Mouse (Mus musculus): ENCODE data around the gene Cd83.

The Cd83 gene

GRCm38 (mm10) chr13:43773965-43774566 is 10.5 kb upstream of the Cd83 start:
- in situ Hi-C loops (cut with MboI, MseI): loop anchor here (10.0 kb wide), 1 partner anchor 731 kb away; no protein-coding TSS in a partner anchor

DNA sequence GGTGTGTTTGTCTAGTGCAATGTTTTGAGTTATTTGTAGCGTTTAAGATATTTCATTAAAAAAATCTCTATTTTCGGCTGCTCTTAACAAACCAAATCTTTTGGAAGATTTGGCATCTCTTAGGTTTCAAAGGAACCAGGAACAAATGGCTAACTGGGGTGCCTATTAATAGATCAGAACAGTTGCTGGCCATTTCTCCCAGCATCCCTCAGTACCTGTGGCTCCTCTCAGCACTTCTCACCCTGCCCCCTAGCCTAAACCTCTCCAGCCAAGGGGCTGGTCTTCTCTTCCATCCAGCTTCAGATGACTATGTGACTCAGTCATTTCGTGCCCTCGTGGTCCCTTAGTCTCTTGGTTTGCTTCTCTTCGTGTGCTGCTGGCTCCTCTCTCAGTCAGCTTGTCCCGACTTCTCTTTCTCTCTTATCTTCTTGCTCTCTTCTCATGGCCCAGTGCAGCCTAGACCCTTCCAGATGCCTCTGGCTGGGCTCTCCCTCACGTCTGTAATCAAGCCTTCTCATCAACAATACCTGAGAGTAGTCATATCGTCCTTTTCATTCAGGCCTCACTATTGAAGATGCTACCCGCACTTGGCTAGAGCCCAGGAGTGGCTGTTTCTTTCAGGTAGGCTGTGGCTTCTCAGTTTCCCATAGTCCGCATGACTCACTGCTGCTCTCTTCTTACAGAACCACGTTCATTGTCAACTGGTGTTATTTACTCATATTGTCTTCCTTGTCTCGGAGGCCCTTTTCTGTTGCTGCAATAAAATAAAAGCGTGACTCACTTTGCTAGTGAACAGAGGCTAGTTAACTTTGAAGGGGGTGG is 9.8 kb upstream of the Cd83 start:
- in situ Hi-C loops (cut with MboI, MseI): loop anchor here (10.0 to 25.0 kb wide), 2 partner anchors 730 to 1713 kb away; partner anchors contain the start of gene Hivep1

DNA sequence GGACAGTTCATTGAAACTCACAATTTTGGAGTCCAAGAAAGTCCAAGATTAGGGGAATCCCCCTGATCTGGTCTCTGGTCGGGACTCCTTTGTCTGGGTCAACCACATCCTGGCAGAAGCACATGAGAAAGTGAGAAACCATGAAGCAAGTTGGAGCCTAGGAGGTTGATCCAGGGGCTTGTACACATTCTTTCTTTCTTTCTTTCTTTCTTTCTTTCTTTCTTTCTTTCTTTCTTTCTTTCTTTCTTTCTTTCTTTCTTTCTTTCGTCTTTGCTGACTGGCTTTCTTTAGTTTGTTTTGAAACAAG is 9.2 kb upstream of the Cd83 start:
- in situ Hi-C loops (cut with MboI, MseI): loop anchor here (10.0 to 25.0 kb wide), 2 partner anchors 729 to 1713 kb away; partner anchors contain the start of gene Hivep1

DNA sequence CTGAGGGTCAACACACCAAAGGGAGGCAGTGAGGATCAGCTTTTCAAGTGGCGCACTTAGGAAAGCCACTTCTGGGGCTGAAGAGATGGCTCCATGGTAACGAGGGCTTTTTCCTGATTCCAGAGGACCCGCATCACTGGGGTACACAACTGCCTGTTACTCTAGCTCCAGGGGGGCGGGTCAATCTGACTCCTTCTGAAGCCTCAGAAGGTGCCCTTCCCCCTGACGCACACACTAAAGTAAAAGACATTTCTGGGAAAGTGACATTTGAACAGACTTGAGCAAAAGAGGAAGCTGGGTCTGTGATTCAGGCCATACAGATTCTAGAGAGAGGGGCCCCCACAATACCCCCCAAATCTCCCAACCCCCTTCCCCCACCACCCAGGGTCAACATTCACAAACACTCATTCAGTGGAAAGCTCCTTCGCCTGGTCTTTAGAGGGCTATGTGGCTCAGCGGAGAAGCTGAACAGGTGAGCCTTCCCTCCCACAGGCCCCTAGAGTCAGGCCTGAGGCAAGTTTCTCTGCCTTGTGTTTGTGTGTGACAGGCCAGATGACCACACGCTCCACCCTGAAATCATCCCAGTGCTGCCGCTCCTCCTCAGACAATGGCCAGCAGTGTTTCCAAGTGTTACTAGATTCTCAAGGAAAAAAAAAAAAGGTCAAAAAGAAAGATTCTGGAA is 7.1 kb upstream of the Cd83 start:
- in situ Hi-C loops (cut with MboI, MseI): loop anchor here (10.0 to 25.0 kb wide), 2 partner anchors 727 to 1715 kb away; partner anchors contain the start of gene Hivep1

- in situ Hi-C loops (cut with MboI, MseI): loop anchor here (10.0 to 25.0 kb wide), 2 partner anchors 727 to 1716 kb away; partner anchors contain the start of gene Hivep1
Observed at GRCm38 (mm10) chr13:43778021-43778649, 6.4 kb upstream of the Cd83 start.

DNA sequence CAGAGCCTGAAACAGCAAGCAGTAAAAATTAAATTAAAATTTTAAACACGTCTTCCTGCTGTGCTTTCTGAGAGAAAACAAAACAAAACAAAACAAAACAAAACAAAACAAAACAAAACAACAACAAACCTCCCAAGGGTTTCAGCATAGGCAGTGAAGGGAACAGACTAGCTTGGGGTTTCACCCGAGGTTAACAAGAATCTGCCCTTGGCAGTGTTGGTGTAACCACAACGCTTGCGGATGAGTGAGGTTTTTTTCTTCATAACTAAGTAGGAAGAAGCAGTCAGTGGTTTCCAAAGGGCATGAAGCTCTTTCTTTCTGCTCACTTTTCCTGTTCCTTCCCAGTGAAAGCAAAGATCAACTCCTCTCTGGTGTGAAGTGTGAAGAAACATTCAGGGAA is 5.6 kb upstream of the Cd83 start:
- in situ Hi-C loops (cut with MboI, MseI): loop anchor here (10.0 to 25.0 kb wide), 2 partner anchors 726 to 1717 kb away; partner anchors contain the start of gene Hivep1

GRCm38 (mm10) chr13:43780071-43780470 is 4.5 kb upstream of the Cd83 start:
- in situ Hi-C loops (cut with MboI, MseI): loop anchor here (25.0 kb wide), 1 partner anchor 1718 kb away; the partner anchor contains the start of gene Hivep1

- in situ Hi-C loops (cut with MboI, MseI): loop anchor here (25.0 kb wide), 1 partner anchor 1723 kb away; the partner anchor contains the start of gene Hivep1
Observed at GRCm38 (mm10) chr13:43785712-43786072, 1.1 kb downstream of the Cd83 start.

DNA sequence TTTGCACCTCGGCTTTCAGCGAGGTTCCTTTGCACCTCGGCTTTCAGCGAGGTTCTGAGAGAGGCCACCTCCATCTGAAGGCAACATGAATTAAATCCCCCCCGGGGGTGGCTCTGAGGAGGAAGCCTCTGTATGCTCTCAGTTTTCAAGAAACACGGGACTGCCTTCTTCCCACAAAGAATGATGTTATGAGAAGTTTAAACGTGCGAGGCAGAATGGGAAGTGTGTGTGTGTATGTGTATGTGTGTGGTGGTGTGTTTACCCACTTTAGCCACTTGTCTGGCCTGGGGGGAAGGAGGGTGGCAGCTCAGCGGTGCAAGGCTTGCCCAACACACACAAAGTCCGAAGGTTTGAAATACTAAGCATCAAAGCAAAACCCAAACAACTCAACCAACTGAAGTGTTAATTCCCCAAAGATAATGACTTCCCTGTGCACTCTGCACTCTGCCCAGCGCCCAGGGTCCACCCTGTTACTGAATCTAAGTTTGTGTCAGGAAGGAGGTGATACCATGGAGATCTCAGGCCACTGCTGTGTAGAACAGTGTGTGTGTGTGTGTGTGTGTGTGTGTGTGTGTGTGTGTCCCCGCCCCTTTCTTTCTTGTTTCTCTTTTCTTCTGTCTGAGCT is 1.7 kb downstream of the Cd83 start:
- in situ Hi-C loops (cut with MboI, MseI): loop anchor here (25.0 kb wide), 1 partner anchor 1724 kb away; the partner anchor contains the start of gene Hivep1

- in situ Hi-C loops (cut with MboI, MseI): loop anchor here (25.0 kb wide), 1 partner anchor 1725 kb away; the partner anchor contains the start of gene Hivep1
Observed at GRCm38 (mm10) chr13:43787262-43787661, 2.7 kb downstream of the Cd83 start.

DNA sequence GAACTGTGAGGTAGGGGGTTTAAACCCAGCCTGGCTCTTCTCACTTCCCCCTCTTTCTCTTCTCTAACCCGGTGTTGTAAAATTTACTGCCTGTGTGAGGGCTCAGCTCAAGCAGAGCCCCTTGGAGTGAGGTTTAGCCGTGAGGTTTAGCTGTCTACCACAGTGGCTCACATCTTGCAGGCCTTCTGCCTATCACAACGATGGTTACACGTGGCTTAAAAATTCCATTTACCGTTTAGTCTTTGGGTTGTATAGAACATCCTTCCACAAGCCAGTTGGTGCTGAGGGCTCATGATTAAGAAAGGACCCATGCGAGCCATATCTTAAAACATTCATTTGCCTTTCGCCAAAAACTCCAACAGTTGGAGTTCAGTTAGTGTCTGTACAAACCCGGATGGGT is 3.5 kb downstream of the Cd83 start:
- in situ Hi-C loops (cut with MboI, MseI): loop anchor here (25.0 kb wide), 1 partner anchor 1726 kb away; the partner anchor contains the start of gene Hivep1

DNA sequence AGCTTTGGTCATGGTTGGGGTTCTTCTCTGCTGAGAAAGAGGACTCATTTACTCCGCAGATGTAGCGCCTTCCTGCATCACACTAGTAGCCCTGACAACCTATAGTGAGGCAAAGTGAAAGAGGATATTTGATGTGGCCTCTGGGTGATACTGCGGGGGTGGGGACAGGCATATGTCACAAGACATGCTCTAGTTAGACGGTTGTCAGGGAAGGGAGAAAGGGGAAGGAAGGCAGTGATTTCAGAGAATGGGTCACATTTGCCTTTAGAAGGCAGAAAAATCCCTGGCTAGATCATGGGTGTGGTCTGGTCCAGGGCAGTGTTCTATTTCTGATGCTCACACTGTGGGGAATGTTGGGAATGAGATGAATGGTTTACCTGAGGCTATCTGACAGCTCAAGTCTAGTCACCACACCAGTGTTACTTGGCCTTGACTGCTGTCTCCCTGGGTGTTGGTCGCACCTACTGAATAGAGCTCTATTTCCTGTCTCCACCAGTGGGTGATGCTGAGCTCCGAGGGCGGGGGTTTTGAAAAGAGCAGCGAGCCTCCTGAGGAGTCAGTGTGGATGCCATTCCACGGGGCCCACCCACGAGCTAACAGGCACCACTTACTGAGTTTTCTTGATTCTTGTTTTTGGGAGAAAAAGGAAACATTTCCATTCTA is 4.5 kb downstream of the Cd83 start:
- in situ Hi-C loops (cut with MboI, MseI): loop anchor here (25.0 kb wide), 1 partner anchor 1727 kb away; the partner anchor contains the start of gene Hivep1

- in situ Hi-C loops (cut with MboI, MseI): loop anchor here (25.0 kb wide), 1 partner anchor 1728 kb away; the partner anchor contains the start of gene Hivep1
Observed at GRCm38 (mm10) chr13:43790229-43791001, 5.8 kb downstream of the Cd83 start.

- in situ Hi-C loops (cut with MboI, MseI): loop anchor here (25.0 kb wide), 1 partner anchor 1733 kb away; the partner anchor contains the start of gene Hivep1
Observed at GRCm38 (mm10) chr13:43795334-43795733, 10.8 kb downstream of the Cd83 start.

GRCm38 (mm10) chr13:43798655-43799054 is 14.1 kb downstream of the Cd83 start:
- in situ Hi-C loops (cut with MboI, MseI): loop anchor here (25.0 kb wide), 1 partner anchor 1736 kb away; the partner anchor contains the start of gene Hivep1

DNA sequence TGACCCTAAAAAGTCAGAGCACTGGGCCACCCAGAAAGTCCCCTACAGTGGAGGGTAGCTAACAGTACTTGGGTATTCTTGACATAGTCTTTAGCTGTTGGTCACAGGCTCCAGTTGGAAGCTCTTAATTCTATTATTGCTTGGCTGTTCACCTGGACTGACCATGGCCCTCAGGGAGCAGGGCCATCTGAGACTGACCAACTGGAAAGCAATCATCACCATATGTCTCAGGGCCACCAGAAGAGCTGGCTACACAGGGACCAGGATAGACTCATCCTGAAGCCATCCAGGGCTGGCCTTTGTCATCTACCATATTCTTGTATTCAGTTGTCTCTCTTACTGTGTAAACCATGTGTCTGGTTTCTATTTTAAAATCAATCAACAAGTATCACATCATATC is 15.6 kb downstream of the Cd83 start:
- in situ Hi-C loops (cut with MboI, MseI): loop anchor here (10.0 kb wide), 1 partner anchor 55 kb away; no protein-coding TSS in a partner anchor

DNA sequence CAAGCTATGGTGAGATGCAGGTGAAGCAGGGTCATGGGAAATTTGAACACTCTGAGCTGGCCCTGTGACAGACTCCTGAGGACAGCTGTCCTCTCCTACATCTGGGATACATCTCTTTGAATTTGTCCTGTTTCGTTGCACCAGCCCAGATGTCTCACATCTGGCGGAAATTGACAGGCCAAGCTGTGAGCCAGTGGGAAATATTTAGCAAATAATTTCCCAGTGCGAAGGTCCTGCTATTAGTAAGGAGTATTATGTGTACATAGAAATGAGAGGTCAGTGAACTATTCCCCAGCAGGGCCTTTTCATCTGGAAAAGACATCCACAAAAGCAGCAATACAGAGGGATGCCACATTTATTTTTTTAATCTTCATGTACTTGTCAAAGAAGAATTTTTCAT is 17.4 kb downstream of the Cd83 start:
- in situ Hi-C loops (cut with MboI, MseI): loop anchor here (10.0 kb wide), 1 partner anchor 57 kb away; no protein-coding TSS in a partner anchor

DNA sequence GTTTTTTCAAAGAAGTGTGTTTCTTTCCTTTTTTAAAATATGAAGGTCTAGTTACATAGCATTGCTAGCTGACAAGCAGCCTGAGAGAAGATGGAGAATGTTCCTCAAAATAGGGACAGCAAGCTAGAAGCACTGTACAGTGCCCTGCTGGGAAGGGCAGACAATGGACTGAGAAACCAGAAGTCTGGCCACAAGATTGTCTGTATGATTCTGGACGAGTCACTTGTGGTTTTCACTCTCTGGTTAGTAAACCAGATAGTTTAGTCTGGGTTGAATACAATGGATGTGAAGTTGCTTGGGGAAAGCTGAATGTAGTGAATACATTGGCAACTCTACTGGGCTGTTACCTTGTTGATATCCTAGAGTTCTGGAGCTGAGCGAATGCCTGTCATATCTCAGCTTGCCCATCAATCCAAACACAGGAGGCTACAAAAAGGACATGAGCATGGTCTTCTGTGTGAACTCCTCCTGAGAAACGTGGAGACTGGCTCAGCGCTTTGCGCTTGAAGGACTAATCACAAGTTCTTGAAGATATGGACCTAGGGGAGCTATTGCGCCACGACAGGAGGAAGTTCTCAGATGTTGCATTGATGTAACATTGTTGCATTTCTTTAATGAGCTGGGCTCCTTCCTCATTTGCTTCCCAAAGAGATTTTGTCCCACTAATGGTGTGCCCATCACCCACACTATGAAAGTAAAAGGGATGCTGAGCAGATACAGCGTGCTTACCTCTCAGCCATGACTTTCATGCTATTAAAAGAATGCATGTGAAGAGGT is 18.0 kb downstream of the Cd83 start:
- in situ Hi-C loops (cut with MboI, MseI): loop anchor here (10.0 kb wide), 1 partner anchor 58 kb away; no protein-coding TSS in a partner anchor
